Mouse (Mus musculus) small intestine, adult 2 months (tissue): ENCODE results near the gene Cpn1. TPM values are rescaled to one million over a fixed set of nuclear protein-coding genes. Genes with fewer than 3 reads are reported as not detected.

Experiments
- H3K27ac ChIP-seq: fragments of 200-500 bp; 2 replicates; pipeline ENCODE4 v1.5.1; 2012; ENCODE audit warnings: low read depth, low read length, control low read depth, inconsistent platforms; ENCODE audit not compliant: insufficient read depth
- H3K27me3 ChIP-seq: fragments of 200-500 bp; 2 replicates; pipeline ENCODE4 v1.6.1; 2012; ENCODE audit warnings: mild to moderate bottlenecking, moderate library complexity, low read length, inconsistent platforms; ENCODE audit not compliant: control insufficient read depth, insufficient read depth
- H3K36me3 ChIP-seq: fragments of 200-500 bp; 2 replicates; pipeline ENCODE4 v1.6.1; 2012; ENCODE audit warnings: mild to moderate bottlenecking, low read length, control low read depth, inconsistent platforms; ENCODE audit not compliant: control insufficient read depth, insufficient read depth
- H3K4me1 ChIP-seq: fragments of 200-500 bp; 2 replicates; pipeline ENCODE4 v1.6.1; 2012; ENCODE audit warnings: low read length, inconsistent platforms, mixed read lengths; ENCODE audit not compliant: control insufficient read depth, insufficient read depth, insufficient read length
- H3K4me3 ChIP-seq: fragments of 200-500 bp; 2 replicates; pipeline ENCODE4 v1.5.1; 2012; ENCODE audit warnings: low read depth, mild to moderate bottlenecking, control low read depth, inconsistent platforms, low read length, moderate library complexity
- CTCF ChIP-seq: fragments of 200-500 bp; IDR thresholded peaks from 2 replicates; pipeline ENCODE4 v1.5.1; 2012; ENCODE audit warnings: low read depth, mild to moderate bottlenecking, control low read depth, inconsistent platforms, low read length, moderate library complexity, mixed read lengths; ENCODE audit not compliant: insufficient replicate concordance, insufficient read length; ENCODE audit errors: extremely low read depth
- POLR2A ChIP-seq: fragments of 200-500 bp; IDR thresholded peaks from 2 replicates; pipeline ENCODE4 v1.6.1; 2012; ENCODE audit warnings: low read depth, mild to moderate bottlenecking, control low read depth, inconsistent platforms, low read length, moderate library complexity
- WGBS: fragments of 180-500 bp; shearing (Covaris S2); methylation state at CpG from one replicate; pipeline ENCODE4 v1.1.7; 2018; 5-methylcytosine and 5-hydroxymethylcytosine counted together
- polyA plus RNA-seq: library from polyadenylated mRNA; depleted of rRNA; stranded (reverse); fragments of >200 nt; gene quantifications from 2 replicates; pipeline ENCODE4 v1.2.3, GENCODE M21; 2012

The Cpn1 gene
- polyA plus RNA-seq, 1 experiment = 0.96 TPM

DNA sequence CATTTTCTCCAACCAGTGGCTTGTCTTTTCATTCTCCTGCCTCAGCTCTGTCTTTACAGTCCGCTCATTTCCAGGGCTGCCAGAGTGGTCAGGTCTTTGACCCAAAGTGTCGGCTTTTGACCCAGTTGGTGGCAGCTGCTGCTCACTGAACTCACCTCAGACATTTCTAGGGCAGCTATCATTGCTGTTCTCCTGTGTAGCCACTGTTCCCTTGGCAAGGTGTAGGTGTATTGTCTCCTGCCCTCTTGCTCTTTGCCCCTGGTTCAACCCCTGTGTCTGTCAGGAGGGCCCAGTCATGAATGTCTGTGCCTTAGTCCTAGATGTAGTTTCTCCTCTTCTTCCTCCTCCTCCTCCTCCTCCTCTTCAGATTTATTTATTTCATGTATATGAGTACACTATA is 17.9 kb upstream of the Cpn1 start:
- Histone ChIP-seq H3K4me3 (no peak overlapping the region), H3K36me3 (no peaks in the 10 kb centered on the region), H3K4me1 (peaks cover 2% of the 10 kb centered on the region; the same call in 1 of the 2 replicates), H3K27me3 (no peaks in the 10 kb centered on the region), H3K27ac (no peak overlapping the region)
- WGBS = 78% methylated on average over 2 of the region's 2 CpGs
- TF ChIP-seq CTCF (no peak), POLR2A (no peak)

DNA sequence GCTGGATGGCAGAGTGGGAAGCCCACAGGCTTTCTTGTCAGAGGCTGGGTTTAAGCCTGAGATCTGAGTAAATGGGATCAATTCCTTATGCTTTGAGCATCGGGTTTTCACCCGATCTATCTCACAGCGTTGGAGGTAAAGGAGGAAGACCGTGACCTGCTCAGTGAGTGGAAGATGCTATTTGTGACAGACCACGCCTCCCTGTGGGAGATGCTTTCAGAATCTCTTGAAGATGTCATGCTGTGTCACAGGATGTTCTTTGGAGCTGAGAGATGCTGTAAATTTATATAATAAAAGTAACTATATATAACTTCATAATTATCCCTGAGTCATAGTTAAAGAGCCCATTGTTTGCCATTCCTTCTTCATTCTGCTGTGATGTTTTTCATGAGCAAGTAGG is 14.4 kb upstream of the Cpn1 start:
- WGBS = 86% methylated on average over 5 of the region's 5 CpGs
- TF ChIP-seq CTCF (no peak), POLR2A (no peak)
- Histone ChIP-seq H3K27ac (no peak overlapping the region), H3K27me3 (no peaks in the 10 kb centered on the region), H3K4me1 (peaks cover 2% of the 10 kb centered on the region; the same call in 1 of the 2 replicates), H3K36me3 (no peaks in the 10 kb centered on the region), H3K4me3 (no peak overlapping the region)

DNA sequence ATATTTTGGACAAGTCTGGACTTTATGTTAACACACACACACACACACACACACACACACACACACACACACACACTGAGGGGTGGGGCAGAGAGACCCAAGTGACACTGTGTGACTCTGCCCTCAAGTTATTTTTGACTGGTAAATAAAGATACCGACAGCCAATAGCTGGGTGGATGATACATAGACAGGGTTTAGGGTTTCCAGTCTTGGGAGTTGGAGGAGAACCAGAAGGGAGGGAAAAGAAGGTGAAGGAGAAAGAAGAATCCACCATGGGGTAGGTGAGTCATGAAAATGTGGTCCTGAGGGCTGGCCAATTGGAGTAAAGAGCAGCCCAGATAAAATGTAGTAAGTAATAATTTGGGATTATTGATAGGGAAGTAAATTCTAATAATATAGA is 13.7 kb upstream of the Cpn1 start:
- no peak for TF ChIP-seq POLR2A
- no peak for TF ChIP-seq CTCF

DNA sequence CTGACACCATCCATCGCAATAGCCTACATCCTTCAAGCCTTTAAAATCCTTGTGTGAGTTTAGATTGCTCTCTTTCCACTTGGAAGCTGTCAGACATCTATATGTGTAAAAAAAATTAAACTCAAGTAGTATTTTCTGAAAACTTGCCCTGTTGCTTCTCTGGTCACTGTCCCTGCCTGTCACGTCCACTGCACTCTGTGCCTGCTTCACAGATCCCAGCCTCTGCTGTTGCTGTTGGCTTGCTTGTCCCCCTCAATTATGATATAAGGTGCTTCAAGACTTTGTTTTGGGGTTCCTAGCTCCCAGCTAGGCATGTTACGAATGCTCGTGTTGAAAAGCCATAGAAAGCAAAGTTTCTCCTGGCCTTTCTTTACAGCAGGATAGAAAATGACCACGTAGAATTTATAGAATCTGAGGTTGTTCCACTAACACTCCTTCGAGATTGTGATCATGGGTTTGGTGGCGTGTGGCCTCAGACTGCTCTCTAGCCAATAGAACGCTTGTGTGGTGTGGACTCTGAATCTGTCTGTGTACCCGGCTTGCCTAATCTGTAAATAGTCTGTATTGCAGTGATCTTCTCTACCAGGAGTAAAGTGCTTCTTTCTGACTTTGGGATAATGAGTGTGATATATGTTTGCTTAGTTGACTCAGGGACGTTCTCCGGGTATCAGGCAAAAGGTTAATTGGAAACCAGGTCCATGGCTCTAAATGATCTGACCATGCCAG is 12.6 kb upstream of the Cpn1 start:
- Histone ChIP-seq H3K4me1 (no peaks in the 10 kb centered on the region; the same call in 1 of the 2 replicates), H3K27ac (no peak overlapping the region), H3K4me3 (no peak overlapping the region), H3K36me3 (no peaks in the 10 kb centered on the region), H3K27me3 (no peaks in the 10 kb centered on the region)
- no peak for TF ChIP-seq POLR2A
- no peak for TF ChIP-seq CTCF
- WGBS = 48% methylated on average over 11 of the region's 11 CpGs

More for the DNA sequence above, 13.7 kb upstream of the Cpn1 start:
- Histone ChIP-seq H3K27me3 (no peaks in the 10 kb centered on the region), H3K4me3 (no peak overlapping the region), H3K27ac (no peak overlapping the region), H3K4me1 (peaks cover 2% of the 10 kb centered on the region; the same call in 1 of the 2 replicates), H3K36me3 (no peaks in the 10 kb centered on the region)
- 59% methylated on average over 1 of the region's 1 CpGs for WGBS

DNA sequence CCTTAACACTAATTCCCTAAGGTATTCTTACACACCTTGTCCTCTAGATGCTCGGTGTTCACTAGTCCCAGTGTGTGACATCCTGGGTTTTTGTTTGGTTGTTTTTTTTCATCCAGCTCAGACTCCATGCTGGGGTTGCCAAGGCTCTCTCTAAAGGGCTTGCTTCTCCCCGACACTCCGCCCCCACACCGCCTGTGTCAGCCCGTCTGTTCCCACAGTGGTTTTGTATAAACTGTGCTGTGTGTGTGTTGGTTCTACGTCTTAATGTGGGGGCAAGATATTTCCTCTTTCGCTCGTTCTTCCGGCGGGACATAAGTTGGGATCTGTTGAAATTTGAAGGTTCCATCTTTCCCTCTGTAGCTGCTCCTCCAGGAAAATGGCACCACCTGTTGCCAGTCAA is 11.7 kb upstream of the Cpn1 start:
- Histone ChIP-seq H3K27ac (no peak overlapping the region), H3K27me3 (no peaks in the 10 kb centered on the region), H3K4me3 (no peak overlapping the region), H3K4me1 (no peaks in the 10 kb centered on the region; the same call in 1 of the 2 replicates), H3K36me3 (no peaks in the 10 kb centered on the region)
- WGBS = 78% methylated on average over 10 of the region's 10 CpGs
- no peak for TF ChIP-seq CTCF
- TF ChIP-seq POLR2A = no peak

DNA sequence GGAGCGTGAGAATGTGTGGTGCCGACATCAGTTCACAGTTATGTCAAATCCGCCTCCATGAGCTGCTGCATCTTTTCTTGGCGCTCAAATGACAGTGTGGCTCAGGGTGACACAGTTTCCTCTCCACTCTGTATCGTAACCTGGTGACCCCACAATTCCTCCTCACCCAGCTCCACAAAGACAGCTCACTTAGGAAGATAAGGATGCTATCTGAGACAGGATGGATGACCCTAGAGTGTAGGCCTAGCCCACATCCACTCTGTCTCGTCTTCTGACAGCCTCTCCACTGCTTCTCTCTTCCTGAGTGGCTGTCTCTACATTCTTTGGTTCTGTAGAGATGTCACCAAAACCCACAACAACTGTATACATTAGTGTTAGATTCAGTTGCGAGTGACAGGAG is 9.1 kb upstream of the Cpn1 start:
- no peaks in the 10 kb centered on the region for H3K36me3 ChIP-seq
- no peak for TF ChIP-seq POLR2A
- no peak for TF ChIP-seq CTCF
- WGBS = 84% methylated on average over 7 of the region's 7 CpGs
- H3K27me3 ChIP-seq = no peaks in the 10 kb centered on the region
- no peak overlapping the region for H3K4me3 ChIP-seq
- no peaks in the 10 kb centered on the region; the same call in 1 of the 2 replicates for H3K4me1 ChIP-seq
- H3K27ac ChIP-seq = no peak overlapping the region

DNA sequence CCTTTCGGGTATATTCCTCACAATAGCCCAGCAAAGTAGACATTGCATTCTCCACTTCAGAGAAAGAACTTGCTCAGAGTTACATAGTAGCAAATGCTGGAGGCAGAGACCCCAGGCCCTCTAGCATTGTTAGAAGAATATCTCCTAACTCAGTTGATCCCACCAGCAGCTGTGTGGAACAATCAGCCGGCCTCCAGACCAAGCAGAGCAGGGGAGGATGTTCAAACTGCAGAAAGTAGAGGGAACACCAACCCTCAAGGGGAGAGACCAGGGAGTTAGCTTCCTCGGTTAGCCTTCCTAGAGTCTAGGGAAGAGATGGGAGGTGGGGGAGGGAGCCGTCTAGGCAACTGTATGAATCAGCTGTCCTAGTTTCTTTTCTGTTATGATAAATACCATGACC is 6.1 kb upstream of the Cpn1 start:
- H3K27ac ChIP-seq = 0 out of 2 replicates have a peak overlapping the region, but pooled peaks have one; percentile 2
- H3K4me1 ChIP-seq = no peaks in the 10 kb centered on the region
- TF ChIP-seq CTCF (no peak), POLR2A (no peak)
- 69% methylated on average over 4 of the region's 4 CpGs for WGBS
- no peak overlapping the region for H3K4me3 ChIP-seq
- H3K27me3 ChIP-seq = no peaks in the 10 kb centered on the region
- H3K36me3 ChIP-seq = no peaks in the 10 kb centered on the region

DNA sequence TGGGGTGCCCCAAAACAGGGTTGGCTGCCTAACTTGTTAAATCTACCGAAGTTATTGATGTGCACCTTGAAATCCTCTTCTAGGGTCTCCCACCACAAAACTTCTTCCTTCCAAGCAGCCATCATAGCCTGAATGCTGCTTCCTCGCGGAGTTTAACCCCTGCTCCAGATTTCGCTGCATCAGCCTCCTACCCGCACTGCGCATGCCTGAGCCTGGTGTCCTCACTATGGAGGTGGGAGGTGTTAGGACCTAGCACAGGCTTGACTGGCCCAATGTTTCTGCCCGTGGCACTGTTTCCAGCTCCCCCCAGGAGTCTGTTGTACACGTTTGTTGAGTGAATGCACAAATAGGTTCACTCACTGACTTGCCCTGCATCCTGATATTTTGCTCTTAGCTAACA is 4.0 kb upstream of the Cpn1 start:
- no peak overlapping the region for H3K4me3 ChIP-seq
- H3K4me1 ChIP-seq = 0 out of 2 replicates have a peak, but pooled peaks cover 2% of the 10 kb centered on the region
- TF ChIP-seq POLR2A (no peak), CTCF (no peak)
- H3K36me3 ChIP-seq = no peaks in the 10 kb centered on the region
- 82% methylated on average over 8 of the region's 8 CpGs for WGBS
- H3K27me3 ChIP-seq = no peaks in the 10 kb centered on the region
- H3K27ac ChIP-seq = no peak overlapping the region
